Mouse (Mus musculus) liver, embryonic 14.5 days (tissue): ENCODE results near the gene Adgrf4. TPM values are rescaled to one million over a fixed set of nuclear protein-coding genes. Genes with fewer than 3 reads are reported as not detected.

Experiments
- ATAC-seq: fragments of 200-750 bp; cut with Nextera tagmentation; 2 replicates; pipeline ENCODE4 v1.8.0; 2017; ENCODE audit warnings: moderate number of reproducible peaks, mild to moderate bottlenecking, moderate library complexity; ENCODE audit not compliant: insufficient read depth
- DNase-seq, 3 experiments: peaks; one replicate each; pipeline ENCODE4 v3.0.0-alpha.2; 2012 to 2013; ENCODE audit warnings: low read depth in 3 of 3, low spot score in 3 of 3
- H3K27ac ChIP-seq: fragments of 300-500 bp; sonication (generic); 2 replicates; pipeline ENCODE4 v1.5.1; 2014; ENCODE audit warnings: moderate library complexity, mild to moderate bottlenecking, control low read depth, inconsistent platforms
- H3K27me3 ChIP-seq: fragments of 300-500 bp; sonication (generic); 2 replicates; pipeline ENCODE4 v1.6.1; 2014; ENCODE audit warnings: mild to moderate bottlenecking, low read length, moderate library complexity; ENCODE audit not compliant: control insufficient read depth, insufficient read depth
- H3K36me3 ChIP-seq: fragments of 300-500 bp; sonication (generic); replicated peaks from 2 replicates; pipeline ENCODE4 v1.6.1; 2014; ENCODE audit warnings: low read depth; ENCODE audit not compliant: control insufficient read depth, insufficient read depth
- H3K4me1 ChIP-seq, 2 experiments: fragments of 200-500 bp in 1 of 2; fragments of 300-500 bp in 1 of 2; sonication (generic) in 1 of 2; replicated peaks; 2 replicates each; pipeline ENCODE4 v1.6.1; 2012 to 2014; ENCODE audit warnings: antibody characterized with exemption in 1 of 2, inconsistent platforms in 1 of 2, low read length in 1 of 2; ENCODE audit not compliant: control insufficient read depth in 2 of 2, insufficient read depth in 2 of 2
- H3K4me2 ChIP-seq: fragments of 300-500 bp; sonication (generic); 2 replicates; pipeline ENCODE4 v1.6.1; 2014; ENCODE audit warnings: low read depth, mild to moderate bottlenecking, control low read depth, moderate library complexity
- H3K4me3 ChIP-seq, 2 experiments: fragments of 200-500 bp in 1 of 2; fragments of 300-500 bp in 1 of 2; sonication (generic) in 1 of 2; 2 replicates each; pipeline ENCODE4 v1.5.1; 2012 to 2014; ENCODE audit warnings: low read depth in 2 of 2, low read length in 2 of 2, mild to moderate bottlenecking in 2 of 2, control low read depth in 1 of 2, inconsistent platforms in 1 of 2, moderate library complexity in 1 of 2; ENCODE audit not compliant: insufficient read depth in 1 of 2
- H3K9ac ChIP-seq: fragments of 300-500 bp; sonication (generic); replicated peaks from 2 replicates; pipeline ENCODE4 v1.6.1; 2014; ENCODE audit warnings: mild to moderate bottlenecking, control low read depth, moderate library complexity
- H3K9me3 ChIP-seq: fragments of 300-500 bp; sonication (generic); 2 replicates; pipeline ENCODE4 v1.6.1; 2016; ENCODE audit warnings: low read length, mixed read lengths; ENCODE audit not compliant: control insufficient read depth
- CTCF ChIP-seq: IDR thresholded peaks from 2 replicates; pipeline ENCODE4 v1.5.1; 2016; ENCODE audit warnings: antibody characterized with exemption, low read depth, control low read depth
- EP300 ChIP-seq: IDR thresholded peaks from 2 replicates; pipeline ENCODE4 v1.6.1; 2016; ENCODE audit warnings: antibody characterized with exemption, low read depth
- WGBS: fragments of 180-500 bp; shearing (Covaris S2); extraction: QIAGEN DNeasy Blood & Tissue Kit; methylation state at CpG from one replicate; pipeline ENCODE4 v1.1.7; 2014; ENCODE audit not compliant: insufficient replicate concordance; 5-methylcytosine and 5-hydroxymethylcytosine counted together
- polyA plus RNA-seq, 2 experiments: library from polyadenylated mRNA; depleted of rRNA in 1 of 2; stranded (reverse) in 1 of 2; unstranded in 1 of 2; fragments of >200 nt; fragmentation: Nextera tagmentation in 1 of 2; extraction: Ambion mirVana in 1 of 2; gene quantifications; 2 replicates each; pipeline versions ENCODE4 v1.2.1 to v1.2.3; 2012 to 2014

Gene Adgrf4
- polyA plus RNA-seq, 2 experiments = 0.01 TPM; not detected in 1

DNA sequence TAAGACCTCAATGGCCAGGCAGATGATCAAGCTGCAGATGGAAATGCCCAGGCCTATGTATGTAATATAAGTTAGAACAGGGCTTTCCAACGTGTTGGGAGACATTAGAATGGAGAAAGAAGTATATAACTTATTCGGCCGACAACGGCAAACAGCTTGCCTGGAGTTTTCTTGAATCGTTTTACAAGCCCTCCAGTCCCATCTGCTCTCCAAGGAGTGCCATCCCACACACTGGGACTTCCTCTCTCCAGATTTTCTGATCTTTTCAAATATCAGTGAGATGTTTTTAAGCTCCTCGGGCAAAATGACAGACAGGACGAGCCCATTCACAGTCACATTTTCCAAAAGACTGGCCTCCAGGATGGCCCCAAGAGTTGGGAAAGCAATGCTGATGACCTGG is 18.6 kb upstream of the Adgrf4 start:
- H3K27ac ChIP-seq = no peak overlapping the region
- H3K4me3 ChIP-seq = no peak overlapping the region
- no peak overlapping the region for H3K9ac ChIP-seq
- no peaks in the 10 kb centered on the region for H3K27me3 ChIP-seq
- no peak overlapping the region for H3K4me2 ChIP-seq
- TF ChIP-seq CTCF (no peak), EP300 (no peak)
- ATAC-seq (no peak), DNase-seq (no peak)
- no peaks in the 10 kb centered on the region for H3K4me1 ChIP-seq
- H3K9me3 ChIP-seq = no peaks in the 10 kb centered on the region
- H3K36me3 ChIP-seq = no peaks in the 10 kb centered on the region
- 69% methylated on average over 7 of the region's 7 CpGs for WGBS

DNA sequence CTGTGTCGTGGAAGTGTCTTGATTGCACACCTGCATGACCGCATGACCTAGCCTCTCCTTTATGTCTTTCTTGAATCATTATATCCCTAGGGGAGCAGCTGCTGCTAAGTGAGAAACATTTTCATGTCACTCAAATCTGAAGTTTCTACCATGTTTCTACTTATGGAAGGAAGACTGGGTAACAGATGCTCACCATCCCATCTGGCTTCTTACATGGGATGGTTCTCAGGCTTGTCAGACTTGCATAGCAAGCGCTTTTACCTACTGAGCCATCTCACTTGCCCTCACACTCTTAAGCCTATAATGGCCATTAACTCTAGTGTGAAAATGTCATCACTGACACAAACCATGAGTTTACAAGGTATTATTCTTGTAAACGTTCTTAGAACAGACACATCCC is 13.5 kb upstream of the Adgrf4 start:
- DNase-seq (no peak), ATAC-seq (no peak)
- no peak overlapping the region for H3K4me2 ChIP-seq
- no peak overlapping the region for H3K27ac ChIP-seq
- H3K9me3 ChIP-seq = no peaks in the 10 kb centered on the region
- no peaks in the 10 kb centered on the region for H3K4me1 ChIP-seq
- H3K4me3 ChIP-seq = no peak overlapping the region
- 72% methylated on average over 4 of the region's 4 CpGs for WGBS
- H3K27me3 ChIP-seq = no peaks in the 10 kb centered on the region
- TF ChIP-seq CTCF (no peak), EP300 (no peak)
- no peak overlapping the region for H3K9ac ChIP-seq
- H3K36me3 ChIP-seq = no peaks in the 10 kb centered on the region

GRCm38 (mm10) chr17:42702198-42702597 is 10.1 kb upstream of the Adgrf4 start:
- no peak for ATAC-seq

DNA sequence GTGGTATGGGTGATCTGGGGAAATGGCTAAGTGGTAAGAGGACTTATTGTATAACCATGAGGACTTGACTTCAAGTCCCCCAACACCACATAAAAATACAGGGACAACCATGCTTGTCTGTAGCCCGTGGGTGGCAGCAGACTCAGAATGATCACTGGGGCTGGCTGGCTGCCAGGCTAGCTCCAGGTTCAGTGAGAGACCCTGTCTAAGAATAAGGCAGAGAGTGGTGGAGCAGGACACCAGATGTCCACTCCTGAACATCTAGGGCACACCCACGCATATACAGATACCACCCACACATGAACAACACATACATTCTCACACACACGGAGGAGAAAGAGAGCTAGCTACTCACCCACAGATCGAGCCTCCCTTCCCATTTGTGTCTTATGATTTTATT is 2.6 kb upstream of the Adgrf4 start:
- no peaks in the 10 kb centered on the region for H3K4me1 ChIP-seq
- TF ChIP-seq CTCF (no peak), EP300 (no peak)
- DNase-seq (no peak), ATAC-seq (no peak)
- H3K27me3 ChIP-seq = no peaks in the 10 kb centered on the region
- H3K27ac ChIP-seq = no peak overlapping the region
- no peaks in the 10 kb centered on the region for H3K36me3 ChIP-seq
- no peak overlapping the region for H3K4me2 ChIP-seq
- 57% methylated on average over 4 of the region's 4 CpGs for WGBS
- no peaks in the 10 kb centered on the region for H3K9me3 ChIP-seq
- no peak overlapping the region for H3K9ac ChIP-seq
- no peak overlapping the region for H3K4me3 ChIP-seq

More at GRCm38 (mm10) chr17:42702198-42702597, 10.1 kb upstream of the Adgrf4 start:
- 67% methylated on average over 9 of the region's 9 CpGs for WGBS
- no peak overlapping the region for H3K9ac ChIP-seq
- H3K27me3 ChIP-seq = no peaks in the 10 kb centered on the region
- H3K4me3 ChIP-seq = no peak overlapping the region
- H3K4me1 ChIP-seq = no peaks in the 10 kb centered on the region
- DNase-seq = no peak
- no peak overlapping the region for H3K4me2 ChIP-seq
- H3K9me3 ChIP-seq = no peaks in the 10 kb centered on the region
- no peak overlapping the region for H3K27ac ChIP-seq
- no peaks in the 10 kb centered on the region for H3K36me3 ChIP-seq
- TF ChIP-seq EP300 = no peak
- TF ChIP-seq CTCF = no peak

DNA sequence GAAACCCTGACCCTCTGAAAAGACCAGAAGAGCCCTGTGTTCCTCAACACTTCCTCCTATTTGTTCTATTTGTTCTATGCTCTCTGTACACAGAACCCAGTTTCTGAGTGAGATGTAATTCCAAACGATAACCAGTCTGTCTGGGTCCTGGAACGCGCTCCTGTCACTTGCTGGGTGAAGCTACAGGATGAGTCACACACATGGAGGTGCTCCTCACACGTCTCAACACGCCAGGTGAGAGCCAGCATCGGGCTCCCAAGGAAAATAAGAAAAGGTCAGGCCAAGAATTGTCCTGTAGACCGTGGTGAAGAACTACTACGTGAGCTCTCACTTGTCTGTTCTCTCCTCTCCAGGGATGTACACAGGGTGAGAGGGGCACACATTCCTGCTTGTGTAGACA is 1.6 kb downstream of the Adgrf4 start:
- Histone ChIP-seq H3K9me3 (no peaks in the 10 kb centered on the region), H3K9ac (no peak overlapping the region), H3K27ac (no peak overlapping the region), H3K36me3 (no peaks in the 10 kb centered on the region), H3K4me1 (no peaks in the 10 kb centered on the region), H3K27me3 (no peaks in the 10 kb centered on the region), H3K4me2 (no peak overlapping the region), H3K4me3 (no peak overlapping the region)
- WGBS = 67% methylated on average over 8 of the region's 8 CpGs
- DNase-seq = no peak
- ATAC-seq = no peak
- TF ChIP-seq CTCF = no peak
- TF ChIP-seq EP300 = no peak
